Mouse (Mus musculus) CD4-positive, CD25-positive, alpha-beta regulatory T cell, adult 4 months (primary cell): ENCODE data around the gene Krt76. TPM values are rescaled to one million over a fixed set of nuclear protein-coding genes. Genes with fewer than 3 reads are reported as not detected.
A peak's percentile ranks its signal among the peaks of the same experiment; 100 is the strongest.

Experiments used
- ATAC-seq: one replicate; pipeline ENCODE4 v1.8.0; 2017
- polyA plus RNA-seq, 2 experiments: library from polyadenylated mRNA; unstranded; fragments of 100-300 nt; shearing (Covaris generic); gene quantifications; one replicate each; pipeline ENCODE4 v1.2.1; 2017

The Krt76 gene
- polyA plus RNA-seq, 2 experiments from 2014 or later = not detected

- no peak for ATAC-seq
Measured at GRCm38 (mm10) chr15:101860421-101861130, 32.1 kb downstream of the Krt76 start.

GRCm38 (mm10) chr15:101859735-101860170, 33.0 kb downstream of the Krt76 start:
- ATAC-seq = no peak

GRCm38 (mm10) chr15:101858673-101859425, 33.9 kb downstream of the Krt76 start:
- ATAC-seq = no peak

GRCm38 (mm10) chr15:101856696-101857095, 36.0 kb downstream of the Krt76 start:
- ATAC-seq = no peak

- no peak for ATAC-seq
Measured at GRCm38 (mm10) chr15:101855732-101856131, 37.0 kb downstream of the Krt76 start.

GRCm38 (mm10) chr15:101854294-101854693, 38.4 kb downstream of the Krt76 start:
- ATAC-seq = no peak

GRCm38 (mm10) chr15:101852571-101852970, 40.1 kb downstream of the Krt76 start:
- no peak for ATAC-seq

GRCm38 (mm10) chr15:101850694-101851093, 42.0 kb downstream of the Krt76 start, which contains the start of gene Krt1:
Gene Krt1, minus strand, starts transcription at chr15:101850794.
- no peak for ATAC-seq

- peak; percentile 75 for ATAC-seq
Measured at GRCm38 (mm10) chr15:101845971-101846403, 46.7 kb downstream of the Krt76 start.

GRCm38 (mm10) chr15:101843192-101843591, 49.5 kb downstream of the Krt76 start:
- no peak for ATAC-seq

- ATAC-seq = no peak
Measured at GRCm38 (mm10) chr15:101834784-101835328, 57.9 kb downstream of the Krt76 start.

Other genes with a start within 250 kb of the Krt76 start
- not detected for gene Gm5478, start 245.5 kb downstream of the Krt76 start, polyA plus RNA-seq
- not detected for gene Krt6b, start 212.6 kb downstream of the Krt76 start, polyA plus RNA-seq
- not detected for gene Krt6a, start 198.6 kb downstream of the Krt76 start, polyA plus RNA-seq
- gene Krt5, start 180.0 kb downstream of the Krt76 start, polyA plus RNA-seq = not detected
- not detected for gene Krt71, start 149.8 kb downstream of the Krt76 start, polyA plus RNA-seq
- gene Krt72, start 106.5 kb downstream of the Krt76 start, polyA plus RNA-seq = not detected
- gene Krt73, start 90.6 kb downstream of the Krt76 start, polyA plus RNA-seq = not detected
- gene Krt2, start 74.8 kb downstream of the Krt76 start, polyA plus RNA-seq = not detected
- gene Krt1, start 42.1 kb downstream of the Krt76 start, polyA plus RNA-seq = not detected
- not detected for gene Krt77, start 23.2 kb downstream of the Krt76 start, polyA plus RNA-seq
- not detected for gene Krt4, start 31.8 kb upstream of the Krt76 start, polyA plus RNA-seq
- not detected for gene Krt79, start 47.4 kb upstream of the Krt76 start, polyA plus RNA-seq
- not detected for gene Krt78, start 61.4 kb upstream of the Krt76 start, polyA plus RNA-seq
- gene Krt8, start 111.6 kb upstream of the Krt76 start, polyA plus RNA-seq = under 1 TPM in 1 of 2 experiments, not detected in 1; 0.30 TPM
- under 1 TPM; 0.44 to 0.97 TPM for gene Krt18, start 135.3 kb upstream of the Krt76 start, polyA plus RNA-seq
- 100 to 1,000 TPM; 123 to 189 TPM for gene Eif4b, start 180.9 kb upstream of the Krt76 start, polyA plus RNA-seq
- gene Tns2, start 207.5 kb upstream of the Krt76 start, polyA plus RNA-seq = 1 to 10 TPM; 1.1 to 2.3 TPM
- gene Spryd3, start 243.3 kb upstream of the Krt76 start, polyA plus RNA-seq = 10 to 100 TPM; 28.8 to 65.3 TPM